Mouse (Mus musculus): ENCODE results near the gene Cmip. TPM values are rescaled to one million over a fixed set of nuclear protein-coding genes. Genes with fewer than 3 reads are reported as not detected.

Cmip gene
- polyA plus RNA-seq, 1 experiment: 23.6 TPM

GRCm38 (mm10) chr8:117372070-117372469, 115.2 kb downstream of the Cmip start:
- Histone ChIP-seq H3K4me2 (ENCODE audit: low read depth) (no peak overlapping the region), H3K4me3 (no peak overlapping the region), H3K27me3 (ENCODE audit: control insufficient read depth, insufficient read depth, insufficient read length) (no peaks in the 10 kb centered on the region), H3K79me2 (ENCODE audit: control insufficient read depth, insufficient read depth) (peaks cover 18% of the 10 kb centered on the region), H3K36me3 (ENCODE audit: control insufficient read depth, insufficient read depth) (no peaks in the 10 kb centered on the region), H3ac (ENCODE audit: control insufficient read depth, insufficient read length) (no peak overlapping the region)
- no peak for TF ChIP-seq MYOD1 (IDR thresholded peaks at IDR 0.05; ENCODE audit: control insufficient read depth in 1 of 3, insufficient read length in 2 of 3, low read depth in 2 of 3)
- no peak for TF ChIP-seq POLR2AphosphoS2 (IDR thresholded peaks at IDR 0.05; ENCODE audit: insufficient read length, low read depth)
- no peak for TF ChIP-seq MAX (IDR thresholded peaks at IDR 0.05; ENCODE audit: low read depth)
- no peak for TF ChIP-seq E2F4 (IDR thresholded peaks at IDR 0.05; ENCODE audit: insufficient read depth)
- no peak for TF ChIP-seq TCF12 (IDR thresholded peaks at IDR 0.05; ENCODE audit: insufficient read depth, poor library complexity, severe bottlenecking)
- no peak for TF ChIP-seq REST (IDR thresholded peaks at IDR 0.05; ENCODE audit: insufficient read depth, insufficient read length)
- no peak for TF ChIP-seq SRF (IDR thresholded peaks at IDR 0.05; ENCODE audit: control insufficient read depth, insufficient read length, low read depth)

- H3K4me3 ChIP-seq: no peak overlapping the region
- no peak overlapping the region for H3ac ChIP-seq (ENCODE audit: control insufficient read depth, insufficient read length)
- no peak for TF ChIP-seq E2F4 (IDR thresholded peaks at IDR 0.05; ENCODE audit: insufficient read depth)
- TF ChIP-seq CEBPB (IDR thresholded peaks at IDR 0.05; ENCODE audit: insufficient read depth, poor library complexity, severe bottlenecking): peak; percentile 68
- peak overlapping the region; percentile 19 for H3K4me2 ChIP-seq (ENCODE audit: low read depth)
- H3K36me3 ChIP-seq (ENCODE audit: control insufficient read depth, insufficient read depth): peaks cover 3% of the 10 kb centered on the region
- H3K27me3 ChIP-seq (ENCODE audit: control insufficient read depth, insufficient read depth, insufficient read length): no peaks in the 10 kb centered on the region
- H3K79me2 ChIP-seq (ENCODE audit: control insufficient read depth, insufficient read depth): peaks cover 12% of the 10 kb centered on the region
Observed at GRCm38 (mm10) chr8:117373001-117373428, 116.2 kb downstream of the Cmip start.

- Histone ChIP-seq H3K4me3 (no peak overlapping the region), H3K36me3 (ENCODE audit: control insufficient read depth, insufficient read depth) (peaks cover 3% of the 10 kb centered on the region), H3K4me2 (ENCODE audit: low read depth) (no peak overlapping the region), H3ac (ENCODE audit: control insufficient read depth, insufficient read length) (no peak overlapping the region), H3K27me3 (ENCODE audit: control insufficient read depth, insufficient read depth, insufficient read length) (no peaks in the 10 kb centered on the region), H3K79me2 (ENCODE audit: control insufficient read depth, insufficient read depth) (peaks cover 12% of the 10 kb centered on the region)
- TF ChIP-seq MYOD1 (IDR thresholded peaks at IDR 0.05; ENCODE audit: control insufficient read depth in 1 of 3, insufficient read length in 2 of 3, low read depth in 2 of 3) (no peak), POLR2A (IDR thresholded peaks at IDR 0.05; ENCODE audit: insufficient read length, low read depth) (no peak), REST (IDR thresholded peaks at IDR 0.05; ENCODE audit: insufficient read depth, insufficient read length) (no peak), MYOG (IDR thresholded peaks at IDR 0.05; ENCODE audit: control insufficient read depth in 1 of 3, insufficient read depth in 1 of 3, insufficient read length in 2 of 3, low read depth in 2 of 3) (no peak), MAX (IDR thresholded peaks at IDR 0.05; ENCODE audit: low read depth) (no peak), SRF (IDR thresholded peaks at IDR 0.05; ENCODE audit: control insufficient read depth, insufficient read length, low read depth) (no peak), USF1 (IDR thresholded peaks at IDR 0.05; ENCODE audit: low read depth) (no peak), E2F4 (IDR thresholded peaks at IDR 0.05; ENCODE audit: insufficient read depth) (no peak), TCF3 (IDR thresholded peaks at IDR 0.05; ENCODE audit: insufficient read length, low read depth) (no peak), POLR2AphosphoS2 (IDR thresholded peaks at IDR 0.05; ENCODE audit: insufficient read length, low read depth) (no peak), CEBPB (IDR thresholded peaks at IDR 0.05; ENCODE audit: insufficient read depth, poor library complexity, severe bottlenecking) (no peak)
Observed at GRCm38 (mm10) chr8:117374087-117374486, 117.2 kb downstream of the Cmip start.

- H3K36me3 ChIP-seq (ENCODE audit: control insufficient read depth, insufficient read depth): peaks cover 3% of the 10 kb centered on the region
- H3K79me2 ChIP-seq (ENCODE audit: control insufficient read depth, insufficient read depth): peaks cover 6% of the 10 kb centered on the region
- TF ChIP-seq POLR2AphosphoS2 (IDR thresholded peaks at IDR 0.05; ENCODE audit: insufficient read length, low read depth): no peak
- TF ChIP-seq USF1 (IDR thresholded peaks at IDR 0.05; ENCODE audit: low read depth): no peak
- no peak for TF ChIP-seq POLR2A (IDR thresholded peaks at IDR 0.05; ENCODE audit: insufficient read length, low read depth)
- TF ChIP-seq SRF (IDR thresholded peaks at IDR 0.05; ENCODE audit: control insufficient read depth, insufficient read length, low read depth): no peak
- TF ChIP-seq TCF12 (IDR thresholded peaks at IDR 0.05; ENCODE audit: insufficient read depth, poor library complexity, severe bottlenecking): no peak
- no peaks in the 10 kb centered on the region for H3K27me3 ChIP-seq (ENCODE audit: control insufficient read depth, insufficient read depth, insufficient read length)
- no peak overlapping the region for H3ac ChIP-seq (ENCODE audit: control insufficient read depth, insufficient read length)
- no peak overlapping the region for H3K4me2 ChIP-seq (ENCODE audit: low read depth)
- no peak overlapping the region for H3K4me3 ChIP-seq
Observed at GRCm38 (mm10) chr8:117376997-117377396, 120.1 kb downstream of the Cmip start.

- TF ChIP-seq USF1 (IDR thresholded peaks at IDR 0.05; ENCODE audit: low read depth) (no peak), POLR2A (IDR thresholded peaks at IDR 0.05; ENCODE audit: insufficient read length, low read depth) (no peak), CEBPB (IDR thresholded peaks at IDR 0.05; ENCODE audit: insufficient read depth, poor library complexity, severe bottlenecking) (no peak), SRF (IDR thresholded peaks at IDR 0.05; ENCODE audit: control insufficient read depth, insufficient read length, low read depth) (no peak), MYOG (IDR thresholded peaks at IDR 0.05; ENCODE audit: control insufficient read depth in 1 of 3, insufficient read depth in 1 of 3, insufficient read length in 2 of 3, low read depth in 2 of 3) (peak in 1 of 3 experiments; percentile 82), MYOD1 (IDR thresholded peaks at IDR 0.05; ENCODE audit: control insufficient read depth in 1 of 3, insufficient read length in 2 of 3, low read depth in 2 of 3) (peak in 2 of 3 experiments; percentile 54 to 95), E2F4 (IDR thresholded peaks at IDR 0.05; ENCODE audit: insufficient read depth) (no peak), POLR2AphosphoS2 (IDR thresholded peaks at IDR 0.05; ENCODE audit: insufficient read length, low read depth) (no peak), TCF3 (IDR thresholded peaks at IDR 0.05; ENCODE audit: insufficient read length, low read depth) (no peak), REST (IDR thresholded peaks at IDR 0.05; ENCODE audit: insufficient read depth, insufficient read length) (no peak), TCF12 (IDR thresholded peaks at IDR 0.05; ENCODE audit: insufficient read depth, poor library complexity, severe bottlenecking) (peak; percentile 51), MAX (IDR thresholded peaks at IDR 0.05; ENCODE audit: low read depth) (no peak)
- no peak overlapping the region for H3ac ChIP-seq (ENCODE audit: control insufficient read depth, insufficient read length)
Observed at GRCm38 (mm10) chr8:117378625-117379024, 121.8 kb downstream of the Cmip start.

More at GRCm38 (mm10) chr8:117378625-117379024, 121.8 kb downstream of the Cmip start:
- peak overlapping the region; percentile 45 for H3K4me2 ChIP-seq (ENCODE audit: low read depth)
- H3K79me2 ChIP-seq (ENCODE audit: control insufficient read depth, insufficient read depth): peaks cover under 1% of the 10 kb centered on the region
- H3K4me3 ChIP-seq: no peak overlapping the region
- peaks cover 3% of the 10 kb centered on the region for H3K36me3 ChIP-seq (ENCODE audit: control insufficient read depth, insufficient read depth)
- H3K27me3 ChIP-seq (ENCODE audit: control insufficient read depth, insufficient read depth, insufficient read length): no peaks in the 10 kb centered on the region
